Mouse (Mus musculus): ENCODE measurements around the gene Enpp5. TPM values are rescaled to one million over a fixed set of nuclear protein-coding genes. Genes with fewer than 3 reads are reported as not detected.

Gene Enpp5
- polyA plus RNA-seq, 1 experiment from 2014 or later: 71.3 TPM

GRCm38 (mm10) chr17:44100906-44101305, 22.3 kb downstream of the Enpp5 start:
- H3K27me3 ChIP-seq: no peaks in the 10 kb centered on the region; the same call in 1 of the 2 replicates
- H3K27ac ChIP-seq (replicated peaks): no peak overlapping the region
- no peak for ATAC-seq (ENCODE audit: low read depth)
- no peaks in the 10 kb centered on the region for H3K9me3 ChIP-seq
- H3K4me1 ChIP-seq (replicated peaks): peaks cover 9% of the 10 kb centered on the region
- H3K4me3 ChIP-seq: no peak overlapping the region
- WGBS: 82% methylated on average over 9 of the region's 9 CpGs
- H3K36me3 ChIP-seq: no peaks in the 10 kb centered on the region
- H3K9ac ChIP-seq: no peak overlapping the region
- no peak overlapping the region for H3K4me2 ChIP-seq

DNA sequence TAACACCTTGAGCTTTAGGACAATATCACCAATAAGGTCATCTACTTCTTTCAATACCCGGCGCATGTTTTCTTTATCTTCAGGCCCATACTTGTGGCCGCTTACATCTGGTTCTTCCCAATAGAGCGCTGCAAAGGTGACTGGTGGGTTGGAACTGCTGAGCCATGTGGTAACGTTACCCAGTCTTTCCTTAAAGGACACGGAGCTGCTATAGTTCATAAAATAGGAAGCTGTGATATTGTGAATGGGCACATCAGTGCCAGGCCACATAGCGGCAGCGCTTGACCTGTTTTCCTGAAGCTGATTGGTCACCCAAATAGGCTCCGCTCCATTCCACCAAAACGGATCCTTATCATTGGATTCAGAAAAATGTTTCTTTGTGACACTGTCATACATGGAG, 23.3 kb downstream of the Enpp5 start:
- no peak overlapping the region for H3K4me3 ChIP-seq
- 91% methylated on average over 10 of the region's 10 CpGs for WGBS
- H3K4me2 ChIP-seq: no peak overlapping the region
- peaks cover 9% of the 10 kb centered on the region for H3K4me1 ChIP-seq (replicated peaks)
- H3K27me3 ChIP-seq: no peaks in the 10 kb centered on the region; the same call in 1 of the 2 replicates
- H3K27ac ChIP-seq (replicated peaks): no peak overlapping the region
- no peaks in the 10 kb centered on the region for H3K36me3 ChIP-seq
- no peak overlapping the region for H3K9ac ChIP-seq
- no peak for ATAC-seq (ENCODE audit: low read depth)
- H3K9me3 ChIP-seq: no peaks in the 10 kb centered on the region

DNA sequence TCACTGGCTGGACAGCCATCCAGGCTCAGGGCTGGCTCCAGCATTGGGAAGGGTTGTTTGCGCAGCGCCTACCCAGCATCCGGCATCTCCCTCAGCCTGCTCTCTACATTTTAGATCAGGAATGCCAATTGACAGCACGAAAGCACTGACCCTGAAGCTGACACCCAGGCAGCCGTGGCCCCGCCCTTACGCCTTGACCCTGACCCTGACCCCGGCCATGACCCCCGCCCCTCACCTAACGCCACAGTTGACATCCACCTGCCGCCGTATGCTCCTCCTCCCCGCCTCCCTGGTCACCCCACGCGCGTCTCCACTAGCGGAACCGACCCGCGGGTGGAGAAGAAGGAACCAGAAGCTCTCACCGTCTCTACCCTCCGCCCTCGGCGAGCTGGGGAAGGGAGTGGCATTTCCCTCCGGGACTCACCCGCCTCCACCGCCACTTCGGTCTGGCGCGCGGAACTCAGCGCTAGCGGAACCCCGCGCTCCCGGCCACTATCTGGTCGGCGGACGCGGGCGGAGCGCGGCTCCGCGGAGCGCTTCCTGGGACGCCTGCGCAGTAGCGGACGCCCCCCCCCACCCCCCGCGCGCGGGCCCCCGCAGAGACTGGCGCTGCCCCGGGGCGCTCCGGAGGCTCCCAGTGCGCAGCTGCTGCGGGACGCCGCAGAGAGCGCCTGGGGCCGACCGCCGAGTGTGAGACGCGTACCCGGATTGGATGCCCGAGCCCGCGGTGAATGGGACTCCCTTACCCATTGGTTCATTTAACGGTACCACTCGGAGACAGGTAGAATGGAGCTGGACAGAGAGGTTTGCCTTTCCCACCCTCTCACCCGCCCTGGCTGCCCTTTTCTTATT, 26.9 kb downstream of the Enpp5 start, which contains the start of gene Enpp4:
Enpp4 (minus strand) TSS at position 523 of the 852 bp plus-strand sequence.
- peak within 1 kb of the TSS; percentile 68 for H3K27ac ChIP-seq (replicated peaks)
- WGBS: under 1% methylated on average over 66 of the region's 76 CpGs

GRCm38 (mm10) chr17:44108331-44108730, 29.7 kb downstream of the Enpp5 start:
- Histone ChIP-seq H3K36me3 (no peaks in the 10 kb centered on the region), H3K9ac (no peak overlapping the region), H3K4me3 (no peak overlapping the region), H3K4me2 (no peak overlapping the region), H3K4me1 (replicated peaks) (peaks cover 9% of the 10 kb centered on the region), H3K27me3 (no peaks in the 10 kb centered on the region; the same call in 1 of the 2 replicates), H3K9me3 (no peaks in the 10 kb centered on the region), H3K27ac (replicated peaks) (no peak overlapping the region)
- ATAC-seq (ENCODE audit: low read depth): no peak
- 72% methylated on average over 3 of the region's 3 CpGs for WGBS

More for the DNA sequence above, 26.9 kb downstream of the Enpp5 start, which contains the start of gene Enpp4:
- peak within 1 kb of the TSS; percentile 84 for H3K9ac ChIP-seq
- H3K36me3 ChIP-seq: no peaks in the 10 kb centered on the region
- peak; percentile 99 for ATAC-seq (ENCODE audit: low read depth)
- peaks cover 9% of the 10 kb centered on the region for H3K4me1 ChIP-seq (replicated peaks)
- H3K4me3 ChIP-seq: peak within 1 kb of the TSS; percentile 76
- H3K9me3 ChIP-seq: no peaks in the 10 kb centered on the region
- peak within 1 kb of the TSS; percentile 78 for H3K4me2 ChIP-seq
- no peaks in the 10 kb centered on the region; the same call in 1 of the 2 replicates for H3K27me3 ChIP-seq

DNA sequence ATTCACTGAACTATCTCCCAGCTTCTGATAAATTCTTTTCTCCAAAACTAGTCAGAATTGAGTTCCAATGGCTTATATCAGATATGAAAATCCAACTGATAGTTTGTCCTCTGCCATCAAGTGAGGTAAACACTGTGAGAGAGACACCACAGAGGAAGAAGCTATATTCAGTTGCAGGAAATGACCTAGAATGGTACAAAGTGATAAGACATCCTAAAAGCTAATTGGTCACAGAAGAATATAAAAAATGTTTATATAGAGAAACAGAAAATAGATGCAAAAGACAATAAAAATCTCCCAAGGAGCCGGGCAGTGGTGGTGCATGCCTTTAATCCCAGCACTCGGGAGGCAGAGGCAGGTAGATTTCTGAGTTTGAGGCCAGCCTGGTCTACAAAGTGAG, 38.0 kb downstream of the Enpp5 start:
- Histone ChIP-seq H3K9ac (no peak overlapping the region), H3K9me3 (no peaks in the 10 kb centered on the region), H3K4me3 (no peak overlapping the region), H3K4me1 (replicated peaks) (no peaks in the 10 kb centered on the region), H3K27me3 (no peaks in the 10 kb centered on the region), H3K4me2 (no peak overlapping the region), H3K27ac (replicated peaks) (no peak overlapping the region), H3K36me3 (no peaks in the 10 kb centered on the region)
- ATAC-seq (ENCODE audit: low read depth): no peak
- 87% methylated on average over 2 of the region's 2 CpGs for WGBS

- Histone ChIP-seq H3K4me2 (no peak overlapping the region), H3K4me3 (no peak overlapping the region), H3K9ac (no peak overlapping the region), H3K36me3 (no peaks in the 10 kb centered on the region), H3K27ac (replicated peaks) (no peak overlapping the region), H3K9me3 (no peaks in the 10 kb centered on the region), H3K4me1 (replicated peaks) (no peaks in the 10 kb centered on the region), H3K27me3 (no peaks in the 10 kb centered on the region)
- WGBS: 78% methylated on average over 2 of the region's 2 CpGs
- no peak for ATAC-seq (ENCODE audit: low read depth)
Measured at GRCm38 (mm10) chr17:44117721-44118120, 39.1 kb downstream of the Enpp5 start.

DNA sequence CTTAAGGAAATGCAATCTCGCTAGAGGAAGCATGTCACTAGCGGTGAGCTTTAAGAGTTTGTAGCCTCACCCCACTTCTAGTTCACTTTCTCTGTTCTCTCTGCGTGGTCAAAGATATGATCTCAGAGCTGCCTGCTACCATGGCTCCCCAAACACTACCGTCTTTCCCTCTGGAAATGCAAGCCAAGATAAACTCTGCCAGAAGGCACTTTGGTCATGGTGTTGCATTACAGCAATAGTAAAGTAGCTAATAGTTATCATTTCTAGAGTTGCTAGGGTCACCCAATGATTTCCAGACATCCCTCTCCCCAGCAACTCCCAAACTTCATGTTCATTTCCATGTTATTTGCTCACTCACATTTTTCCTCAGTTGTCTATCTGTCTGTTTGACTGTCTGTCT, 39.6 kb downstream of the Enpp5 start:
- H3K27ac ChIP-seq (replicated peaks): no peak overlapping the region
- ATAC-seq (ENCODE audit: low read depth): no peak

GRCm38 (mm10) chr17:44121366-44122100, 42.9 kb downstream of the Enpp5 start:
- no peak for ATAC-seq (ENCODE audit: low read depth)
- Histone ChIP-seq H3K27ac (replicated peaks) (no peak overlapping the region), H3K9ac (no peak overlapping the region), H3K4me3 (no peak overlapping the region), H3K27me3 (no peaks in the 10 kb centered on the region), H3K4me1 (replicated peaks) (no peaks in the 10 kb centered on the region), H3K36me3 (no peaks in the 10 kb centered on the region), H3K4me2 (no peak overlapping the region), H3K9me3 (no peaks in the 10 kb centered on the region)
- WGBS: 80% methylated on average over 12 of the region's 12 CpGs

More for the DNA sequence above, 39.6 kb downstream of the Enpp5 start:
- Histone ChIP-seq H3K36me3 (no peaks in the 10 kb centered on the region), H3K4me3 (no peak overlapping the region), H3K4me1 (replicated peaks) (no peaks in the 10 kb centered on the region), H3K4me2 (no peak overlapping the region), H3K9me3 (no peaks in the 10 kb centered on the region), H3K27me3 (no peaks in the 10 kb centered on the region), H3K9ac (no peak overlapping the region)
- WGBS: 83% methylated on average over 4 of the region's 4 CpGs

DNA sequence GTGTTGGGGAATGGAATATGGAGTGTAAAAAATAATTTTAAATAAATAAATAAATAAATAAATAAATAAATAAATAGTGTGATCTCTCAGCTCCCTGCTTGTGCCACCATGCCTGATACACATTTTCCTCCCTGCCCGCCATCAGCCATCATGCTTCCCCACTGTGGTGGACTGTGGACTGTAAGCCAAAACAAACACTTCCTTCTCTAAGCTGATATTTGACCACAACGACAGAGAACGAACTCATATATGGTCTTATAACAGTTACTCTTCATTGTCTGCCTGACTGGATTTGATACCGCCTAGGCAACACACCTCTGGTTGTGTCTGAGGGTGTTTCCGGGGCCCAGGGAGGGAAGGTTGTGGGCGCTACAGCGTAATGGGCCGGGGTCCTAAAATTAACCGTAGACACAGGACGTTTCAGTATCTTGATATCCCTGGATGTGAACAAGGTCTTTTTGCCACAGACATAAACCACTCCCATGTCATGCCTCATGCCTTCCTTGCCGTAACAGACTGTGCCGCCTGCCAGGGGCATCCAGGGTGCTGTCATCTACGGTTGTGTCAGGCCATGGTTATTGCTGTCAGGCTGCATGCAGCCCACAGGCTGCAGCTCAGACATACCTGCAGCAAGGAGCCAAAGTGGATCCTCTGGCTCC, 50.6 kb downstream of the Enpp5 start:
- no peaks in the 10 kb centered on the region for H3K27me3 ChIP-seq
- H3K9ac ChIP-seq: no peak overlapping the region
- H3K27ac ChIP-seq (replicated peaks): no peak overlapping the region
- no peaks in the 10 kb centered on the region for H3K9me3 ChIP-seq
- ATAC-seq (ENCODE audit: low read depth): no peak
- no peaks in the 10 kb centered on the region for H3K36me3 ChIP-seq
- no peak overlapping the region for H3K4me3 ChIP-seq
- WGBS: 89% methylated on average over 13 of the region's 13 CpGs
- no peaks in the 10 kb centered on the region for H3K4me1 ChIP-seq (replicated peaks)
- no peak overlapping the region for H3K4me2 ChIP-seq

- Histone ChIP-seq H3K27me3 (0 out of 2 replicates have a peak, but pooled peaks cover 2% of the 10 kb centered on the region), H3K4me1 (replicated peaks) (no peaks in the 10 kb centered on the region), H3K27ac (replicated peaks) (no peak overlapping the region), H3K4me2 (no peak overlapping the region), H3K4me3 (no peak overlapping the region), H3K36me3 (no peaks in the 10 kb centered on the region), H3K9ac (no peak overlapping the region), H3K9me3 (no peaks in the 10 kb centered on the region)
- no peak for ATAC-seq (ENCODE audit: low read depth)
- WGBS: 13% methylated on average over 7 of the region's 7 CpGs
Measured at GRCm38 (mm10) chr17:44130429-44130828, 51.8 kb downstream of the Enpp5 start.

DNA sequence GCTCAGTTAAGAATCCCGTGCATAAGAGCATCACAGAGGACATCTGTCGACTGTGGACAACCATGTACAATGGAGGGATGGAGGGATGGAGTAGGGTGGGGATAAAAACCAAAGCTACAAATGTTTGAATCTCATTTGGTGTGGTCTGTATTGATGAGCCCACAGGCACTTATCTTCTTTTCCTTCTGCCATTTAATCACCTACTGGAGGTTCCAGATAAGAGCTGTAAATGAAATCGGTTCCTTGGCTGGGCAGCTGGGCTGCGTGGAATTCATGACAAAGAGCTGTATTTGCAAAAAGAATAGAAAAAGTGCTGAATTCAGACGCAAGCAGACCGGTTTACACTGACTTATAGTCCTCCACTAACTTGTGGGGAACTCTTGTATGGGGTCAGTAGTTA, 55.5 kb downstream of the Enpp5 start:
- Histone ChIP-seq H3K9ac (no peak overlapping the region), H3K4me3 (no peak overlapping the region), H3K9me3 (no peaks in the 10 kb centered on the region), H3K36me3 (no peaks in the 10 kb centered on the region), H3K4me1 (replicated peaks) (no peaks in the 10 kb centered on the region), H3K27ac (replicated peaks) (no peak overlapping the region), H3K27me3 (0 out of 2 replicates have a peak, but pooled peaks cover 2% of the 10 kb centered on the region), H3K4me2 (no peak overlapping the region)
- no peak for ATAC-seq (ENCODE audit: low read depth)
- 70% methylated on average over 6 of the region's 6 CpGs for WGBS

GRCm38 (mm10) chr17:44134545-44134944, 55.9 kb downstream of the Enpp5 start:
- 64% methylated on average over 9 of the region's 9 CpGs for WGBS
- Histone ChIP-seq H3K27me3 (0 out of 2 replicates have a peak, but pooled peaks cover 2% of the 10 kb centered on the region), H3K4me1 (replicated peaks) (no peaks in the 10 kb centered on the region), H3K27ac (replicated peaks) (no peak overlapping the region), H3K4me3 (no peak overlapping the region), H3K4me2 (no peak overlapping the region), H3K9me3 (no peaks in the 10 kb centered on the region), H3K36me3 (no peaks in the 10 kb centered on the region), H3K9ac (no peak overlapping the region)
- ATAC-seq (ENCODE audit: low read depth): no peak
